16 mouse cellular contexts compared by ENCODE assay signal in genomic region chr2:132312616-132313015, GRCm38 (mm10).
"Had no signal": no experiment of that assay in that cellular context is flagged by ENCODE, and none has a peak within 500 bp of the region (broad histone marks: within the 10 kb centered on the region; RNA-seq: fewer than 3 reads in every experiment).

No protein-coding gene starts in this region.

- DNase-seq: lung, embryonic 14.5 days; lung, postnatal 10 days; lung, postnatal 4 days; retina, postnatal 1 day; right cerebral cortex, adult 18-20 months; right cerebral cortex, postnatal 25 days; right cerebral cortex, postnatal 4 days; spleen, adult 18-20 months; thymus, adult 18-20 months; thymus, postnatal 14 days; thymus, postnatal 36 days had no signal

- H3K9ac ChIP-seq: lung, embryonic 14.5 days; midbrain, embryonic 13.5 days; neural tube, embryonic 13.5 days; neural tube, embryonic 15.5 days had no signal

- H3K27me3 ChIP-seq: midbrain, embryonic 13.5 days; neural tube, embryonic 13.5 days; neural tube, embryonic 15.5 days had no signal

- H3K9me3 ChIP-seq: midbrain, embryonic 10.5 days; midbrain, embryonic 13.5 days; neural tube, embryonic 13.5 days; neural tube, embryonic 15.5 days had no signal

- H3K27ac ChIP-seq: midbrain, embryonic 10.5 days; midbrain, embryonic 13.5 days; neural tube, embryonic 13.5 days; neural tube, embryonic 15.5 days had no signal

- H3K4me2 ChIP-seq: lung, embryonic 14.5 days; midbrain, embryonic 13.5 days; neural tube, embryonic 13.5 days; neural tube, embryonic 15.5 days had no signal

- H3K4me1 ChIP-seq: midbrain, embryonic 10.5 days; midbrain, embryonic 13.5 days; neural tube, embryonic 13.5 days; neural tube, embryonic 15.5 days had no signal

- H3K4me3 ChIP-seq: midbrain, embryonic 10.5 days; midbrain, embryonic 13.5 days; myocyte; neural tube, embryonic 13.5 days; neural tube, embryonic 15.5 days had no signal
